Mouse (Mus musculus): ENCODE measurements around the gene Psenen. TPM values are rescaled to one million over a fixed set of nuclear protein-coding genes. Genes with fewer than 3 reads are reported as not detected.

Psenen gene
- polyA plus RNA-seq, 2 experiments = 55.8 to 59.1 TPM

DNA sequence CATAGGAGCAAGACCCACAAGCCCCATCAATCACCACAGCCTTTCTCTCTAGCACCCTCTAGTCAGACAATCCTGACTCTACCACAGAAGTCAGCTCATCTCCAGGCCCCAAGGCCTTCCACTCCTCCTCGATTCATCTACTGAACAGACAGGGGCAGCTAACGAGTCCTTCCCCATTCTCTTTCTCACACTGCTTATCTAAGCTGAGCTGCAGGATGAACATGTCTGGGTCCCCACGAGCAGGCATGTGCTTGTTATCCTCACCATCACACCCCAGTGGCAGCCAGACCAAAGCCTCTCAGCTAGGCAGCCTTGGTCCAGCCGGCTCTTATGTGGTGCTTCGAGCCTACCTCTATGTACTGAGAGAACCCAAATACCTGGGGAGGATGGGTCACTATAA lies 9.0 kb upstream of the Psenen start:
- TF ChIP-seq CTCF (IDR thresholded peaks at IDR 0.05; ENCODE audit: low read depth) = 0 out of 2 replicates have a peak, but pooled peaks have one; percentile 6
- TF ChIP-seq EP300 (IDR thresholded peaks at IDR 0.05; ENCODE audit: low read depth) = no peak
- DNase-seq (ENCODE audit: low read depth in 3 of 3, low spot score in 3 of 3) (no peak), ATAC-seq (ENCODE audit: insufficient read depth) (no peak)
- H3K4me2 ChIP-seq (ENCODE audit: low read depth) = no peak overlapping the region
- no peaks in the 10 kb centered on the region for H3K27me3 ChIP-seq (ENCODE audit: control insufficient read depth, insufficient read depth, low read length)
- no peak overlapping the region for H3K9ac ChIP-seq (replicated peaks)
- H3K36me3 ChIP-seq (replicated peaks; ENCODE audit: control insufficient read depth, insufficient read depth, low read depth) = peaks cover 79% of the 10 kb centered on the region
- H3K4me1 ChIP-seq (replicated peaks; ENCODE audit: control insufficient read depth in 2 of 2, insufficient read depth in 2 of 2, low read length in 1 of 2) = peaks cover 0 to 4% of the 10 kb centered on the region in 2 experiments; a peak in 2 of 4 replicates
- H3K4me3 ChIP-seq (ENCODE audit: insufficient read depth in 1 of 2, low read depth in 2 of 2, low read length in 2 of 2) = no peak overlapping the region
- H3K9me3 ChIP-seq (ENCODE audit: control insufficient read depth, low read length) = no peaks in the 10 kb centered on the region
- 41% methylated on average over 5 of the region's 5 CpGs for WGBS (ENCODE audit: insufficient replicate concordance)
- H3K27ac ChIP-seq = no peak overlapping the region

DNA sequence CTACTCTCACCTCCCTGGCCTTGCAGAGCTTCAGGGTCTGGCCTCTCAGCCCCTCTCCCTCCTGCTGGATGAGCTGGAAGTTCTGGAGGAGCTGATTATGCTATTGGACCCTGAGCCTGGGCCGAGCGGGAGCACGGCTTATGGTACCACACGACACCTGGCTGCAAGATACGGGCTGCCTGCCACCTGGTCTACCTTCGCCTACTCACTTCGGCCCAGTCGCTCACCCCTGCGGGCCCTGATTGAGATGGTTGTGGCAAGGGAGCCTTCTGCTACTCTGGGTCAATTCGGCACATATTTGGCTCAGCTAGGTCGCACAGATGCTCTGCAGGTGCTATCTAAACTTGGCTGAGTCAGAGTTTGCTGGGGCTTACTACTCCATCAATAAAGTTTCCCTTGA lies 4.1 kb upstream of the Psenen start:
- Histone ChIP-seq H3K36me3 (replicated peaks; ENCODE audit: control insufficient read depth, insufficient read depth, low read depth) (peaks cover 36% of the 10 kb centered on the region), H3K4me1 (replicated peaks; ENCODE audit: control insufficient read depth in 2 of 2, insufficient read depth in 2 of 2, low read length in 1 of 2) (peaks cover 0 to 8% of the 10 kb centered on the region in 2 experiments; a peak in 2 of 4 replicates), H3K4me2 (ENCODE audit: low read depth) (no peak overlapping the region), H3K27ac (no peak overlapping the region), H3K4me3 (ENCODE audit: insufficient read depth in 1 of 2, low read depth in 2 of 2, low read length in 2 of 2) (no peak overlapping the region), H3K9me3 (ENCODE audit: control insufficient read depth, low read length) (no peaks in the 10 kb centered on the region), H3K9ac (replicated peaks) (no peak overlapping the region), H3K27me3 (ENCODE audit: control insufficient read depth, insufficient read depth, low read length) (no peaks in the 10 kb centered on the region)
- WGBS (ENCODE audit: insufficient replicate concordance) = 86% methylated on average over 11 of the region's 11 CpGs
- DNase-seq (ENCODE audit: low read depth in 3 of 3, low spot score in 3 of 3) = no peak
- TF ChIP-seq EP300 (IDR thresholded peaks at IDR 0.05; ENCODE audit: low read depth) (no peak), CTCF (IDR thresholded peaks at IDR 0.05; ENCODE audit: low read depth) (no peak)
- no peak for ATAC-seq (ENCODE audit: insufficient read depth)

DNA sequence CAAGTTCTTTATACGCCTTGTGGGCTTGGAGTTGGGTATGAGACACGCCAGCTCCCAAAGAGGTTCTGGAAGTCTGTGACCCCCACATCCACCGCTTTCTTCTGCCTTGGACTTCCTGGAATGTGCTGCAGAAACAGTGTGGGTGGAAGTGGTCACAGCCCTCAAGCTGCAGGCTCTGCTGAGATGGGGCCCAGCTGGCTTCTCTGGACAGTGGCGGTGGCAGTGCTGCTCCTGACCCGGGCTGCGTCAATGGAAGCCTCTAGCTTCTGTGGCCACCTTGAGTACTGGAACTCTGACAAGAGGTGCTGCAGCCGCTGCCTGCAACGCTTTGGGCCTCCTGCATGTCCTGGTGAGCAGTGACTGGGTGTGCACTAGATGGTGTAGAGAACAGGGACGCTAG lies 2.6 kb upstream of the Psenen start:
- H3K4me3 ChIP-seq (ENCODE audit: insufficient read depth in 1 of 2, low read depth in 2 of 2, low read length in 2 of 2) = no peak overlapping the region
- H3K9ac ChIP-seq (replicated peaks) = no peak overlapping the region
- no peak overlapping the region for H3K27ac ChIP-seq
- no peaks in the 10 kb centered on the region for H3K9me3 ChIP-seq (ENCODE audit: control insufficient read depth, low read length)
- peaks cover 27% of the 10 kb centered on the region for H3K36me3 ChIP-seq (replicated peaks; ENCODE audit: control insufficient read depth, insufficient read depth, low read depth)
- ATAC-seq (ENCODE audit: insufficient read depth) = no peak
- H3K27me3 ChIP-seq (ENCODE audit: control insufficient read depth, insufficient read depth, low read length) = no peaks in the 10 kb centered on the region
- H3K4me1 ChIP-seq (replicated peaks; ENCODE audit: control insufficient read depth in 2 of 2, insufficient read depth in 2 of 2, low read length in 1 of 2) = peaks cover 0 to 7% of the 10 kb centered on the region in 2 experiments; a peak in 2 of 4 replicates
- TF ChIP-seq CTCF (IDR thresholded peaks at IDR 0.05; ENCODE audit: low read depth) (no peak), EP300 (IDR thresholded peaks at IDR 0.05; ENCODE audit: low read depth) (no peak)
- no peak for DNase-seq (ENCODE audit: low read depth in 3 of 3, low spot score in 3 of 3)
- WGBS (ENCODE audit: insufficient replicate concordance) = 79% methylated on average over 9 of the region's 9 CpGs
- H3K4me2 ChIP-seq (ENCODE audit: low read depth) = no peak overlapping the region

DNA sequence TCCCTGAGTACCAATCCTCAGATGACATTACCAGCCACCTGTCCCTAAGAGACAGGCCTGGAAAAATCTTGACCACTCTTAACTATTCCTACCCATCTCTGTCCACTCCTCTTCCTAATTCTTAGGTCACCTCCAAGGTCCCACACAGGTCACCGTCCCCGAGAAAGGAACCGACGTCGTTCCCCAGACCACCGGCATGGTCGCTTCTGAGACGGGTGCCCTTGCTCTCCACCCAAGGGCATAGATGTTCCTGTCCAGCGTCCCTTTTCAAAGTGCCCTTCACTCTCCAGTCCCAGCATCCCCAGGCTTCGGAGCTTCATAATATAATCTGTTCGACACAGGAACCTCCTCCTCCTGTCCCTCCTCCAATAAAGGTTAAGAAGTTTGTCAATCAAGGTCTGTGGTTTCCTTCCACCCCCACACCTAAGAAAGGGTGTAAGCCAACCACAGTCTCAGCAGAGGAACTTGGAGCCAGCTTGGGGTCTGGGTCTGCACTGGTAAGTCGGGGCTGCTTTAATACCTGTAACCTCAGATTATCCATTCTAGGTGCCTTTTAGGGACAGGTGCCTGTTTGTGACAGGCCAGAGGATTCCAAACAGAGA lies 1.6 kb upstream of the Psenen start, which contains the start of gene Igflr1:
Gene Igflr1 (plus strand): TSS at position 458 of the 602 bp plus-strand sequence.
- no peaks in the 10 kb centered on the region for H3K9me3 ChIP-seq (ENCODE audit: control insufficient read depth, low read length)
- TF ChIP-seq CTCF (IDR thresholded peaks at IDR 0.05; ENCODE audit: low read depth) (no peak), EP300 (IDR thresholded peaks at IDR 0.05; ENCODE audit: low read depth) (no peak)
- no peak within 1 kb of the TSS for H3K9ac ChIP-seq (replicated peaks)
- peak within 1 kb of the TSS; percentile 91 for H3K4me2 ChIP-seq (ENCODE audit: low read depth)
- no peak within 1 kb of the TSS for H3K4me3 ChIP-seq (ENCODE audit: insufficient read depth in 1 of 2, low read depth in 2 of 2, low read length in 2 of 2)
- no peak for ATAC-seq (ENCODE audit: insufficient read depth)
- H3K4me1 ChIP-seq (replicated peaks; ENCODE audit: control insufficient read depth in 2 of 2, insufficient read depth in 2 of 2, low read length in 1 of 2) = peaks cover 3 to 10% of the 10 kb centered on the region in 2 experiments; a peak in 3 of 4 replicates
- H3K27ac ChIP-seq = no peak within 1 kb of the TSS
- DNase-seq (ENCODE audit: low read depth in 3 of 3, low spot score in 3 of 3) = no peak
- 83% methylated on average over 12 of the region's 12 CpGs for WGBS (ENCODE audit: insufficient replicate concordance)
- peaks cover 19% of the 10 kb centered on the region for H3K36me3 ChIP-seq (replicated peaks; ENCODE audit: control insufficient read depth, insufficient read depth, low read depth)
- no peaks in the 10 kb centered on the region for H3K27me3 ChIP-seq (ENCODE audit: control insufficient read depth, insufficient read depth, low read length)

DNA sequence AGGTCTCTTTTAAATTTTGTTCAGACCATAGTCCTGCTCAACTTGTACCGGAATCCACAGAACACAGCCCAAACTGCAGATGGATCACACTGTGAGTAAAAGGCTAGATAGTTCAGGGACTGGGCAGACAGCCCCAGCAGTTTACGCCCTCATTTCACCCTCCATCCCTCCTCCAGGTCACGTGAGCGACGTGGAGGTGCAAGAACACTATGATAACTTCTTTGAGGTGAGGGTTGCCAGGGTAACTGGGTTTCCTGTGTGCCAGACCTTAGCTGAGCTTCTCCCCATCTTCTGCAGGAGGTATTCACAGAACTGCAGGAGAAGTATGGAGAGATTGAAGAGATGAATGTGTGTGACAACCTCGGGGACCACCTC lies 466 bp upstream of the Psenen start:
- Histone ChIP-seq H3K9ac (replicated peaks) (peak overlapping the region; percentile 4), H3K9me3 (ENCODE audit: control insufficient read depth, low read length) (no peaks in the 10 kb centered on the region), H3K27me3 (ENCODE audit: control insufficient read depth, insufficient read depth, low read length) (no peaks in the 10 kb centered on the region), H3K4me2 (ENCODE audit: low read depth) (peak overlapping the region; percentile 91), H3K36me3 (replicated peaks; ENCODE audit: control insufficient read depth, insufficient read depth, low read depth) (peaks cover 7% of the 10 kb centered on the region), H3K4me3 (ENCODE audit: insufficient read depth in 1 of 2, low read depth in 2 of 2, low read length in 2 of 2) (peak overlapping the region; percentile 67 to 94), H3K27ac (no peak overlapping the region; the same call in 1 of the 2 replicates), H3K4me1 (replicated peaks; ENCODE audit: control insufficient read depth in 2 of 2, insufficient read depth in 2 of 2, low read length in 1 of 2) (peaks cover 5 to 10% of the 10 kb centered on the region in 2 experiments; a peak in 3 of 4 replicates)
- TF ChIP-seq CTCF (IDR thresholded peaks at IDR 0.05; ENCODE audit: low read depth) (no peak), EP300 (IDR thresholded peaks at IDR 0.05; ENCODE audit: low read depth) (no peak)
- DNase-seq (ENCODE audit: low read depth in 3 of 3, low spot score in 3 of 3) = peak in 1 of 3 experiments; percentile 22
- no peak for ATAC-seq (ENCODE audit: insufficient read depth)
- WGBS (ENCODE audit: insufficient replicate concordance) = 22% methylated on average over 6 of the region's 6 CpGs

All from liver, embryonic 14.5 days (tissue).